Mouse (Mus musculus): ENCODE results near the gene Acap1. TPM values are rescaled to one million over a fixed set of nuclear protein-coding genes. Genes with fewer than 3 reads are reported as not detected.
"Not testable (repeated sequence)": the region's sequence is repeated elsewhere in the genome, so short reads cannot be mapped to it uniquely, and the experiment has no call there.

The Acap1 gene
- polyA plus RNA-seq, 1 experiment, result 0.59 TPM

- TF ChIP-seq POLR2A (IDR thresholded peaks at IDR 0.05; ENCODE audit: borderline replicate concordance, extremely low read depth, insufficient read depth, insufficient read length, poor library complexity, severe bottlenecking), result no peak
- TF ChIP-seq CTCF (IDR thresholded peaks at IDR 0.05; ENCODE audit: borderline replicate concordance, extremely low read depth, insufficient read depth, insufficient read length), result no peak
- peak; percentile 37 for DNase-seq (ENCODE audit: low read depth)
Observed at GRCm38 (mm10) chr11:69920266-69921031, 25.1 kb upstream of the Acap1 start.

GRCm38 (mm10) chr11:69919661-69920265 is 24.4 kb upstream of the Acap1 start:
- TF ChIP-seq POLR2A (IDR thresholded peaks at IDR 0.05; ENCODE audit: borderline replicate concordance, extremely low read depth, insufficient read depth, insufficient read length, poor library complexity, severe bottlenecking) (no peak), CTCF (IDR thresholded peaks at IDR 0.05; ENCODE audit: borderline replicate concordance, extremely low read depth, insufficient read depth, insufficient read length) (no peak)

GRCm38 (mm10) chr11:69919053-69919452 is 23.7 kb upstream of the Acap1 start:
- no peak for DNase-seq (ENCODE audit: low read depth)
- TF ChIP-seq CTCF (IDR thresholded peaks at IDR 0.05; ENCODE audit: borderline replicate concordance, extremely low read depth, insufficient read depth, insufficient read length) (no peak), POLR2A (IDR thresholded peaks at IDR 0.05; ENCODE audit: borderline replicate concordance, extremely low read depth, insufficient read depth, insufficient read length, poor library complexity, severe bottlenecking) (no peak)

More at GRCm38 (mm10) chr11:69919661-69920265, 24.4 kb upstream of the Acap1 start:
- DNase-seq (ENCODE audit: low read depth), result peak; percentile 86

GRCm38 (mm10) chr11:69918118-69918517 is 22.8 kb upstream of the Acap1 start:
- TF ChIP-seq POLR2A (IDR thresholded peaks at IDR 0.05; ENCODE audit: borderline replicate concordance, extremely low read depth, insufficient read depth, insufficient read length, poor library complexity, severe bottlenecking) (no peak), CTCF (IDR thresholded peaks at IDR 0.05; ENCODE audit: borderline replicate concordance, extremely low read depth, insufficient read depth, insufficient read length) (no peak)

GRCm38 (mm10) chr11:69917379-69917948 is 22.1 kb upstream of the Acap1 start:
- DNase-seq (ENCODE audit: low read depth), result no peak
- TF ChIP-seq CTCF (IDR thresholded peaks at IDR 0.05; ENCODE audit: borderline replicate concordance, extremely low read depth, insufficient read depth, insufficient read length) (no peak), POLR2A (IDR thresholded peaks at IDR 0.05; ENCODE audit: borderline replicate concordance, extremely low read depth, insufficient read depth, insufficient read length, poor library complexity, severe bottlenecking) (no peak)

More at GRCm38 (mm10) chr11:69918118-69918517, 22.8 kb upstream of the Acap1 start:
- DNase-seq (ENCODE audit: low read depth), result no peak

GRCm38 (mm10) chr11:69916652-69917378 is 21.5 kb upstream of the Acap1 start:
- DNase-seq (ENCODE audit: low read depth), result not testable (repeated sequence)

GRCm38 (mm10) chr11:69915667-69916627 is 20.6 kb upstream of the Acap1 start:
- DNase-seq (ENCODE audit: low read depth), result no peak
- TF ChIP-seq POLR2A (IDR thresholded peaks at IDR 0.05; ENCODE audit: borderline replicate concordance, extremely low read depth, insufficient read depth, insufficient read length, poor library complexity, severe bottlenecking) (no peak), CTCF (IDR thresholded peaks at IDR 0.05; ENCODE audit: borderline replicate concordance, extremely low read depth, insufficient read depth, insufficient read length) (no peak)

- TF ChIP-seq CTCF (IDR thresholded peaks at IDR 0.05; ENCODE audit: borderline replicate concordance, extremely low read depth, insufficient read depth, insufficient read length) (no peak), POLR2A (IDR thresholded peaks at IDR 0.05; ENCODE audit: borderline replicate concordance, extremely low read depth, insufficient read depth, insufficient read length, poor library complexity, severe bottlenecking) (no peak)
- no peak for DNase-seq (ENCODE audit: low read depth)
Observed at GRCm38 (mm10) chr11:69914917-69915430, 19.6 kb upstream of the Acap1 start.

GRCm38 (mm10) chr11:69914372-69914764 is 19.0 kb upstream of the Acap1 start:
- TF ChIP-seq POLR2A (IDR thresholded peaks at IDR 0.05; ENCODE audit: borderline replicate concordance, extremely low read depth, insufficient read depth, insufficient read length, poor library complexity, severe bottlenecking) (no peak), CTCF (IDR thresholded peaks at IDR 0.05; ENCODE audit: borderline replicate concordance, extremely low read depth, insufficient read depth, insufficient read length) (no peak)
- no peak for DNase-seq (ENCODE audit: low read depth)

Measured in brain, embryonic 14.5 days (tissue).